Mouse (Mus musculus): ENCODE data around the gene Pla2g4d.

DNA sequence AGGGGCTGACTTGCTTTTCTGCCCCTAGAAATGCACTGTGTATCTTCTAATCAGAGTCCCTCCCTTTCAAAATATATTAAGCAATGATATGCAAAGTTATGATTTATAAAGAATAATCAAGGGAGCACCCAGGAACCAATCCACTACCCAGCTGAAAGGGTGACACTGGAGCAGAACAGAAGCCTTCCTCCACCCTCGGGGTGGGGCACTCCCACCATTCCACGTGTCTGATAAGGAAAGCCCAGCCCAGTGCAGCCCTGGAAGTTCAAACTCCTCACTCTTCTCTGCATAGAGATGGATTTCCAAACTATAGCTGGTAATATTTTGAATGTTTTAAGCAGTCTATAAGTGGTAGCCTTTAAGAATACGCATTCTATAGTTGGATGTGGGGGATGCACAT, 57.4 kb downstream of the Pla2g4d start:
- TF ChIP-seq CTCF (IDR thresholded peaks at IDR 0.05; ENCODE audit: low read depth) (no peak), EP300 (IDR thresholded peaks at IDR 0.05; ENCODE audit: low read depth) (no peak)

All from liver, postnatal 0 days (tissue).